Mouse (Mus musculus): ENCODE measurements around the gene Cacna1d.

The Cacna1d gene

DNA sequence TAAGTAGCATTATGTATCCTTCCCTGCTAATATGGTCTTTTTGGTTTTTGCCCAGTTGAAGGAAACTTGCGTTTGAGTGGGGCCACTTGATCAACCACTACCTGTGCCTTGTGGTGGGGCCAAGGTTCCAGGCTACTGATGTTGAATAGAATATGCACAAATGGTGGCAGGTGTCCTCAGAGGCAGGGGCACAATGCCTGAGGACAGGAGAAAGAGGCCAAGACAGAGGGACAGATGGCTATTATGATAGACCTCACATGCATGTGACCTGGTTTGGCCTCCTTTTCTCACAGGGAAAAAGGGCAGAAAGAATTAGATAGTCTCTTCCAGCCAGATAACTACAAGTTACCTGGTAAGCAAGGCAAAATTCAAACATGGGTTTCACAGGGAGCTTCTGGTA, 286.7 kb downstream of the Cacna1d start:
- no peak for DNase-seq (ENCODE audit: low spot score)

DNA sequence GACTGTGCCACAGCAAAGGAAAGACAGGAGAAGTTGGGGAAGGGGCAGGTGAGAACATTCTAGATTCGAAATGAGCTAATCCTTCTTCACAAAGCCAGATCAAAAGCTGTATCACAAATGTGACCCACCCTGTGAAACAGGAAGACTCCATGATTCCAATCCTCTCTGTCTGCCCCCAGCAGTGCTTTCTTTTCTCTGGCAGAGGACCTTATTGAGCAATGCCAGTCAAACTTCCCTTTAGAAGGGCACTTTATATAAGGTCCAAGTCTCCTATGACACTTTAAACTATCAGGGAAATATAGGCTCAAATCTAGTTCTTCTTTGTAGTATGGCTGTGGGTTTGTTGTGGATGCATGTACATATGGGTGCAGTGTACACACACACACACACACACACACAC, 290.9 kb downstream of the Cacna1d start:
- DNase-seq (ENCODE audit: low spot score), result no peak

DNA sequence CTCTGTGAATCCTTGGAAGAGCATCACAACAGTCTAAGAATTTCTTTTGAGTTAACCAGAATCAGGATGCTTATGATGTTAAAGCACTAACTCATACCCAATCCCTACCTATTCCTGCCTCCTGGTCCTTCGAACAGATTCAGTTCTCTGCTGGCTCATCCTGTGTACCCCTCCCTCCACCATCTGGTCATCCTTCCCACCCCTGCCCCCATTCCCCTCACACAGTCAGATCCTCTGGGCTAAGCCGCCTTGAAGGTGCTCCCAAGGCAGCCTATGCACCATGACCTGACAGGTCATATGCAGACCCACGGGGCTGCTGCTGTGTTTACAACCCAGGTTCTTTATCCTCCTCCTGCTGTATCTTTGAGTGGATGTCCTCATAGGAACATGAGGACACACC, 292.4 kb downstream of the Cacna1d start:
- DNase-seq (ENCODE audit: low spot score), result no peak

DNA sequence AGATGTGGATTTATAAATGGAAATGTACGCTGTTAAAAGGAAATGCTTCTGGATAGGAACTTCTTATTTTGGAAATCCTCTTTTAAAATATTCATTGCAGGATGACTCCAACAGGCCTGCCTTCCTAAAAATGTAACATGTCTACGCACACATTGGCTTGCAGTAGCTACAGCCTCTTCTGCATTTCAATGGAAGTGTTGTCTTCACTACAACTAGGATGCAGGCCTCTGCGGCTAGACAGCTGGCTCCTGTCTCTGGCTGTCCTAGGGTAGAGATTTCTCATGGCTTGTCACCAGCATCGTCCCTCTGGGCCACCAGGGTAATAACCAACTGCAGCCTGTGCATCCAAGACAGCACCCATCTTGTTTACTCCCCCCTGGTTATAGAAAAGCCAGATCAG, 293.1 kb downstream of the Cacna1d start:
- no peak for DNase-seq (ENCODE audit: low spot score)

DNA sequence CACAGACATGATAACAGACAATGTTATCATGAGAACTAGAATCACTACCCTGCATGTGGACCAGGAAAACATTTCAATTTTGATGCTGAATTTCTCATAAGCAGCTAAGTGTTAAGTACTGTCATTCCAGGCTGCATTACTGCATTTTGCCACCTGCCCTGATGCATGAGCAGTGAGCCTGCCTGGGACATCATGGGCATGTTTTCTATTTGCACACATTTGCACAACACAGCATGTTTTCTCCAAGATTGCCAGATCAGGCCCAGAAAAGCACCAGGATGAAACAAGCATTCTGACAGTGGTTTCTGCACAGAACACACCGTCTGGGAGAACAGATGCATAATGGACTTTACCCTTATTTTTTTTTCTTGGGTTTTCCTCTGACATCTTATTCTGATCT, 294.3 kb downstream of the Cacna1d start:
- DNase-seq (ENCODE audit: low spot score), result no peak

DNA sequence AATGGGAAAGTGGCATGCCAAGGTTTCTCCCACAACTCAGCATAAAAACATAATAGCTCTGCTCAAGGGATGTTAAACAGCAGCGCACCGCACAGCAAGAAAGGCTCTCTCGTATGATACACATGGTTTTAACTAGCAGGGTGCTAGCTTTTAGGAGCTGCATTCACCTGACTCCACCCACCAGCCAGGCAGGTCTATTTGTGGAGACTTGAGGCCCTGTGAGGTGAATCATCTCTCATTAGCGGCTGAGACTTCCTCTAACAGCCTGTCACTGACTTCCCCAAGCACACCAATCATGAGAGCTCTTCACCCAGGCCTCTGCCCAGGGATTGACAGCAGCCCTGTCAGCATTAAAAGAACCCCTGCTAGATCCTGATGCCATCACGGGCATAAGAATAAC, 295.0 kb downstream of the Cacna1d start:
- peak; percentile 4 for DNase-seq (ENCODE audit: low spot score)

DNA sequence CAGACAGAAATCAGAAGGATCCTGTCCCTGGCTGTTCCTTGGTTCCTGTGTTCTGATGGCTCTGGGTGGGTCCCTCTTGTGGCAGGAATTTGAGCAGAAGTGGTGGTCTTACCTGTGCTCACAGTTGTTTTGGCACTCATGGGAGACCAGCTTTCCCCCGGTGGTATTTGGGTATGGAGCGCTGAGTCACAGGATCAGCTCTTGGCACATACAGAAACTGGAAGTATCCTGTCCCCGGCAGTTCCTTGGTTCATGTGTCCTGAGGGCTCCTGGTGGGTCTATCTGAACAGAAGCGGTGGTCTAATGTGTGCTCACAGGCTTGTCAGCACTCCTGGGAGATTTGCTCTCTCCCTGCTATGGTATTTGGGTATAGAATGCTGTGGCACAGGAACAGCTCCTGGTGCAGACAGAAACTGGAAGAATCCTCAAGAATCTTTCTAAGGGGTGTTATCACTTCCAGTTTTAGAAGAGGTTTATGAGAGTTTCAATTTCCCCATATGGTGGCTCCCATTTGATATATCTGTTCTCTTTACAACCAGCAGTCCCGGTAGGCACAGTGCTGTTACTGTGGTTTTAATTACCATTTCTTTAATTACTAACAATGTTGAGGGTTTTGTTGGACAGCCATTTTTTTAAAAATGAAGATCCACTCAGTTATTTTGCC, 300.8 kb downstream of the Cacna1d start:
- no peak for DNase-seq (ENCODE audit: low spot score)

DNA sequence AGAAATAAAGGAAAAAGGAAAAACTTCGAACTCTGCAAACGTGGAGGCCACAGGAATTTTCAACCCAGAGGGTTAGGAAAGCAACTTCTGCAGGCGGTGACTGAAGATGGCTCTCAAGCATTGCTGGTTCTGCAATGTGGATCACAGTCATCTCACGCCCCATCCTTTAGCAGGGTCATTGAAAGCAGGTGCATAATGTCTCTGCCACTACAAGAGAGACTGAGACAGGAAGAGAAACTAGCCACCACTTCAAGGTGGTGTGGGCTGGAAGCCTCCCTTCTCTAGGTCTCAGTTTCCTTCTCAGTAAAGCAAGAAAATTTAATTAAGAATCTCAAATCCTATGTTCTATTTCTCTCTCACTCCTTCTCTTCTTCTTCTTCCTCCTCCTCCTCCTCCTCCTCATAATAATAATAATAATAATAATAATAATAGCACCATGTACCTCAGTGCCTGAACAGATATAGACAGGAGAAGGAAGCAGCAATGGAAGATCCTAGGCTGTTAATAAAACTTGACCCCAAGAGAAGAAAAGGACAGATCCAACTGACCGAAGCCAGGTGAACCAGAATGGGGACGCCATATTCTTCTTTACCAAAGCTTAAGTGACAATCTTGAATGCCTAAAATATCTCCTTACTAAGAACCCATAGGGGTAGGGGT, 305.5 kb downstream of the Cacna1d start:
- DNase-seq (ENCODE audit: low spot score), result no peak

DNA sequence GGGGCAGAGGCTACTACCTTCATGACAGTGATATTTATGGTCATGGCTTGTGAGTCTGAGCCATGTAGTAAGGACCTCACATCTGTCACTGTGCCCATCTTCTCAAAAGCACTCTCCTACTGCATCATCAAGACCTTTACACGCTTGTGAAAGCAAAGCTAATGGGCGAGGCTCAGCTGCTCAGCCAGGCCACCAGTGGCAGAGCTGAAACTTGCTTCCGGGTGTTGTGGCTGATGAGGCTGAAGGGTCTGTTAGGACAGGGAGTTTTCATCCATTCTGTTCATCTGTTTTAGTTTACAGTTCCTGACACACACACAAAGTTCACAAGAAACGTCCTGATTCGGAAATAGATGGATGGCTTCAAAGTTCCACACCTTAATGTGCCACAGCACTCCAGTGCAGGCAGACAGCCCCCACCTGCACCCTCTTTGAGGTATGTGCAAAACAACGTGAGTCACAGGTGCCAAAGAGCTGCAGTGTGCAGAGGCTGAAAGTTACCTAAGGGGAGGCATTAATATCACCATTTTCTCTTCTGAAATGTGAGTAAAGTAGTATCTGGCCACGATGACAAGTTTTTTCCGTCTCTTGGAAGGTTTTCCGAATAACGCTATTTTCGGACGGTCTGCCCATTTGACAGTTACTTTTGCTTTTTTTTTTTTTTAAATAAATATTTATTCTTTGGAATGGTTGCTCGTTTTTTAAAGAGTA, 306.7 kb downstream of the Cacna1d start:
- no peak for DNase-seq (ENCODE audit: low spot score)

DNA sequence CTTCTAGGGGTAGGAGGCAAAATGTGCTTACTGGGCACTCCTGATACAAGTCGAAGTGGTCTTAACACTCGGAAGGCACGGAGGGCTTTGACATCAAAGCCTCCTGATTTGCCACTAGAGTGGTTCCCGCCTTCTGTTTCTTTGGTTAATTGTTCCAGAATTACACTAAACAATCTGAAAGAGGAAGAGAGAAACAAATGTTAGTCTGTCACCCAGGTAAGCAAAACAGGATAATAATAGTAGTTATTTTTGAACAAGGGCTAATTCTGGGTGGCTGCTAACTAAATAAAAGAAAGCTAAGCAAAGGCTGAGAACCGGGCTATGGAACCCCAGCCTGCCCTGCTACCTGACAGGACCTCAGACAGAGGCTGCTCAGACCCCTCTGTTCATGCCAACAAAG, 307.2 kb downstream of the Cacna1d start:
- no peak for DNase-seq (ENCODE audit: low spot score)

DNA sequence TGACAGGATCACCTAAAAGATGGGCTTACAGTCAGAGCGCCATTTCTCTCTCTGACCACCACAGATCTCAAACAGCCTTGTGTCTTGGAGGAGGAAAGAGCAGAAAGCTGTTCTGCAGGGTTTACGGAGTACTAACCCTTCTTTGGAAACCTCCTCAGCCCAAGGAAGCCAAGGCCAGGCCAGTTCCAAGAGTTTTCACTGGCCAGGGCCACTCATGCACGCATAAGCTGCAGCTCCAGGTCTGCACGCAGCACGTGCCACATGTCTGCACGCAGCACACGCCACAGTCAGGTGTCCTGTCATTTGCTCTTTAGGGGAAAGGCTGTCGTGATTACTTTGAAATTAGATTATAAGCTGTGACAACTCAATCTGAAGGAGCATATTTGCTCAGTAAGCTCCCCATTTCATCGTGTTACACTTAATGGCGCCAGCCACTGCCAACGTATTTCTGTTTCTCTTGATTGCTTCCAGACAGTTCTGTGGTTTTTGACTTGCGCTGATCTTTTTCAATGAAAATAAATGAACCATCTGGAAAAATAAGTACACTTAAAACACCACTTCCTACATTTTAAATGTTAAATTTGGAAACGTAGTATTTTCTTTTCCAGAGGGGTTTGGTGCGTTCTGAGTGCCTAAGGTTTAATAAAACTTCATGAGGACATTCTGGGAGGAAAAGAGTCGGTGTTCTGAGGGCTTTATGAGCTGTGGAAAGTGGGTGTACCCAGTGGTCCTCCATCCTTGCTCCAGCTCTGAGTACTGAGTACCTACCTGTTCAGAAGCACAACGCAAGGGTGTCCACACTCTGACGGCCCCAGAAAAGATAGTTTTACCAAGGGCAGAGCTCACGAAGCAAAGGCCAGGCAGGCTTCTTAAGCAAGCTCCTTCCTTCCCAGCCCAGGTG, 308.4 kb downstream of the Cacna1d start:
- DNase-seq (ENCODE audit: low spot score), result no peak

DNA sequence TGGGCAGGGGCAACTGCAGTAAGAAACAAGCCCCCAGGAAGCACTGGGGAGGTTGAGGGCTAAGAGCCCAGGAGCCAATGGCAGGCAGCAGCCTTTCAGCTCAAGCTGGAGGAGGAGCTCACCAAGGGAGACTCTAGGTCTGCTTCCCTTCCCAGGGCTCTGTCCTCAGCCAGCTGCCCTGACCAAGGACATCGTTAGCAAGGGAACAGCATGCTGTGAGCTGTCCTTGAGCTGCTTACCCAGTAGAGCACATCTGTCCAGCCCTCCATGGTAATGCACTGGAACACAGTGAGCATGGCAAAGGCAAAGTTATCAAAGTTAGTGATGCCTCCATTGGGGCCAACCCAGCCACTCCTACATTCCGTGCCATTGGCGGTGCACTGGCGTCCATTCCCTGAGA, 312.9 kb downstream of the Cacna1d start:
- DNase-seq (ENCODE audit: low spot score), result no peak

DNA sequence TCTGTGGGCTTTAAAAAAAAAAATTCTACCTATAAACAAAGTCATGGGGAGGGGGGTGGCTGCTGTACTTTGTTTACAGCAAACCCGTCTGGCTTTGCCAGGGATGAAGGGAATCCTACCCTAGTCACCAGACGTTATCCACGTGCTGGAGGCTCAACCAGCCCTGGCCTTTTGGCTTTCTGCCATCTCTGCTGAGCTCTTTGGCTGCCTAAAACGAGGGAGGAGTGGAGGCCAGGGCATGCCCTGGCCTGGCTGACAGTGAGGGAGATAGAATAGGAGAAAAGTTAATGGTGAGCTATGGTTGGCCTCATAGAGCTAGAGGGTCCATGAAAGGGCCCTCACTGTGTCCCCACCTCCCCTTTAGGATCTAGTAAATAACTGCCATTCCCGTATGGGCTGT, 313.4 kb downstream of the Cacna1d start:
- DNase-seq (ENCODE audit: low spot score), result no peak

DNA sequence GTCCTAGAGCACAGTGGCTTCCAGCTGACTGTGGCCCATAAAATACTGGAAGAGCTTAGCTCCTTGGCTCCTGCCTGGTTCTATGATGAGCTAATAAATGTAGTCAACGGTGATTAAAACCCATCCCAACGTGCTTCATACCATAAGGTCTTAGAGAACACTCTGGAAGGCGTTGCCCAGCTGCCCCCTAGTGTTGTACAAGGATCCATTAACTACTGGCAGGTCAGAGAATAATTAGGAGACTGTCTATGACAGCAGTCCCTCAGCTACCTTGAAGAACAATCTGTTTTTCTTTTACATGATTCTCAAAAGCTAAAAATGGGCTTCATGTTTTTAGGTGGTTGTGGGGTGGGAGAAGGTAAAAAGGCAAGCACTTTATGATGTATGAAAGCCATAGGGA, 315.9 kb downstream of the Cacna1d start:
- no peak for DNase-seq (ENCODE audit: low spot score)

DNA sequence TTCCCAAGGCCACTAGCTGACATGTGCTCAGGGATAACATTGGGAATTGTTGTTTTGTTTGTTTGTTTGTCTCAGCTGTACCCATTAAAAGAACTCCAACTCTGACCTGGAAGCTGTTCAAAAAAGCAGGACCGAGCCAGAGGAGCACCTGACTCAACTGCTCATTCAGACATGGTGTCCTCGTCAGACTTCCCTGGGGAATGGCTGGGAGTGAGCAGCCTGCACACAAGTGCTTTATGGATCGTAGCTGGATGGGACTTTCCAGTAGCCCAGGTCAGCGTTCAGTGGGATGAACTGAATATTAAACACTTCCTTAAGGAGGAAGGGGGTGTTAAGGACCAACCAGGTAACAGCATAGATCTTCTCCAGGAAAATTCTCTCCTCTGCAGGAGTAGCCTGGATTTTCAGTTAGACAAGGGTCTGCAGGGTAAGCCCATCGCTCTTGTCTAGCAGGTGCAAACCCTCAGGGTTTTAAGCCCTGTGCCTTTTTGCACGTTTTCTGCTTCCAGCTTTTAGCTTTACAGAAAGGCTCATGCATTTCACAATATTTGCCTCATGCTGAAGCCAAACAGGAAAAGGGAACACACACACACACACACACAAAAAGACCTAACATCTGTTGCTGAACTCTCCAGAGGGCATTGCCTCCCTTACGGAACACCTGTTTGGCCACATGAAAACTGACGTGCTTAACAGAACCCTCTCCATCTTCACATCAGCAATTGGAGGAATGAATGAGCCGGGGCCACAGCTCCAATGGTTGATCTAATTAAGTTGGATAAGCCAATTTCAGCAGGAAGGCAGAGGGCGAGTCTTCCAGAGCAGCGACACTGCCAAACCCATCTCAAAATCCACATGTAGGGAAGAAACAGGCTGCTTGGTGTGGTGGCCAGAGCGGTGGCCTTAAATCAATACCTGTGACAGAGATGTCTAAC, 318.2 kb downstream of the Cacna1d start:
- no peak for DNase-seq (ENCODE audit: low spot score)

DNA sequence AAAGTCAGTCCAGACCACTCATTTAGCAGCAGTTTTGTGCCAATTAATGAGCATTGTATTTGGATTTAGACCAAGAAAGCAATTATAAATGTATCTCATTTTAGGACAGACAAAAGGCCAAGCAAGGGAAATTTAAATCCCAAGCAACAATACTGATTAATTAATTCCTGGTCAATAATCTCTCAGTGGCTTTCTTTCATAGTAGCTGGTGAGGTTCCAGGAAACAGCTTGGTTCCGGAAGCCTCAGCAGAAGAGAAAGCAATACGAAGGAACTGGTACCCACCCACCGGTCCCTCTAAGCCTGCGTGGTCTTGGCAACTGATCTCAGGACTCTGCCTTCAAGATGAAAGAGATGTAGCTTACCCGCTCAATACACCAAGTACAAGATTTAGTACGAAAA, 319.7 kb downstream of the Cacna1d start:
- DNase-seq (ENCODE audit: low spot score), result no peak

DNA sequence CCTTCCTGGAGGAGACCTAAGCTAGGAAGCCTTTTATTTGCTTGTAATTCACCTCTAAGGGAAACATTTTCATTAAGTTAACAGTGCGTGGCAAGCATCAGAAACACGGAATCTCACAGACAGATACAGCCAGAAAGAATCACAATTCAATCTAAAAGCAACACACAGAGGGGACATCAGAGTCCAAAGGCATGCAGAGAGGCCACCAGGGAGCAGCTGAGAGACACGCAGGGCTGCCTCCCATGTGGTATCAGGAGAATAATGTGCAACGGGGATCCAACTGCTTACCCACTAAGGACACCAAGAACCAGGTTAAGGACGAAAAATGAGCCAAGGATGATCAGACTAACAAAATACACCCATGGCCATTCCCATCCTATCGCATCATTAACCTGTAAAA, 320.2 kb downstream of the Cacna1d start:
- DNase-seq (ENCODE audit: low spot score), result no peak

DNA sequence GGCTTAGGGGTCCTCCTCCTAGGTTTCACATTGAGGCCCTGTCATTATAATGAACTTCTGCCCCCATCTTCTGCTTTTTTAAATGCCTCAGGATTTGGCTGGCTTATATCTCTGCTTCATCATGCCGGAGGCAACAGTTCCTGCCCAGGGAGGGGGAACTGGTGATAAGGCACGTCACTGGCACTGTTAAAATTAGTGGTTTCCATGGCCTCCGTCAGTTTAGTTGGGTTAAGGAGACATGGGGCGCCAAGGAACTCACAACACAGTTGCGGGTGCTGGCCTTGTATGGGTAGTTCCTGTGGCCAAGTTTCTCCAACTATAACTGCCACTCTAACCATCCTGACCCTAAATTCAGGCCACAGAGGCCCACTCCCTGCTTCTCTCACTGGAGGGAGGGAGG, 321.8 kb downstream of the Cacna1d start:
- no peak for DNase-seq (ENCODE audit: low spot score)

DNA sequence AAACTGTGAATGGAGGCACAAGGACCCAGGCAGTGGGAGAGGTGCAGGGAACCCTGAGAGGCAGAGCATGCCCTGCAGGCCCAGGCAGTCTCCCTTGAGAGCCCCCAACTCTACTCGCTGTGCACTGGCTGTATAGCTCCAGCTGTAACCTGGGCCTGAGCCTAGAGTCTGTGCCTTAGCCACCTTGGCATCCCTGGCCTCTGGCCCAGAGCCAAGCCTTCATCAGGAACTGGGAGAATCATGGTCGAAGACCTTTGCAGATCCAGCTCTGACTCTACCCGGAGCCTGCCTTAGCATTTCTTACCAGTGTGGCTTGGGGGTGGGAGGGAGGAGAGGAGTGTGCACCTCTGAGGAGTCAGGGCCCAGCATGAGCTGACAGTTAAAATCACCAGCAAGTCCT, 322.4 kb downstream of the Cacna1d start:
- no peak for DNase-seq (ENCODE audit: low spot score)

DNA sequence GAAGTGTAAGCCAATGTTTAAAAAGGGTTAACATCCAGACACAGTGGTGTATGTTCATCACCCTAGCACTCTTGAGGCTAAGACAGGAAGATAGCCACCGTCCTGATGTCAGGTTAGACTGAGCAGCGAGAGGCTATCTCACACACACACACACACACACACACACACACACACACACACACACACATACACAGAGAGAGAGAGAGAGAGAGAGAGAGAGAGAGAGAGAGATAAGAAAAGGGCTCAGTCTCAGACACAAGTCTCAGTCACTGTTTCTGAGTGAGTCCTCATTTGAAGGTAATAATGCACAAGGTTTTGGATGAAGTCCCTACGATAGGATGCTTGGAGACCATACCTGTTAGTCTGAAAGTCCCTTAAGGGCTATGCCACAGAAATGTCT, 322.9 kb downstream of the Cacna1d start:
- DNase-seq (ENCODE audit: low spot score), result no peak

DNA sequence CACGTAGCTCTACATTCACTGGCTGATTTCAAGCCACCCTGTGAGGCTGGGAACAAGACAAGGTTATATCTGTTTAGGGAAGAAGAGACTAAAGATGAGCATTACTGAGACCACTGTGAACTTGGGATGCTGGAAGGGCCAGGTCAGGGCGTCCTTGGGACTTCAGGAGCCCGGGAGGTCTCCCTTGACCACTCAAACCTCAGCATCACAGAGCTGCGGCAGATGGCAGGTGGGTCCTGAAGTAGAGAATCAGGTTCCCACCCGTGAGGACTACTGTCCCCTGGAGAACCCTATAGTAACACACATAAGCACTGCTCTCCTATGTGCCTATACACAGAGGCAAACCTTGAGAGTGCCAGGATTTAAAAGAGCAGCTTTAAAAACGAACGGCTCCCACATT, 323.6 kb downstream of the Cacna1d start:
- DNase-seq (ENCODE audit: low spot score), result no peak

All from T-cell, adult 2 months (primary cell).